Mouse (Mus musculus): ENCODE measurements at regions not wholly inside any gene's neighbourhood (a gene's known extent, or its start where the extent isn't known, plus 50 kb on each side); places are given as distances from the start of the nearest gene placed in this dataset.

- H3K27me3 ChIP-seq, result no peaks in the 10 kb centered on the region
- H3K4me1 ChIP-seq (replicated peaks), result peaks cover 6% of the 10 kb centered on the region; the same call in 1 of the 2 replicates
- no peak overlapping the region for H3K27ac ChIP-seq
- 77% methylated on average over 3 of the region's 3 CpGs for WGBS
- H3K9me3 ChIP-seq, result no peaks in the 10 kb centered on the region
- H3K9ac ChIP-seq (replicated peaks), result no peak overlapping the region
- H3K36me3 ChIP-seq, result no peaks in the 10 kb centered on the region
- H3K4me3 ChIP-seq (replicated peaks), result no peak overlapping the region
- no peak overlapping the region for H3K4me2 ChIP-seq
- no peak for ATAC-seq (ENCODE audit: insufficient number of reproducible peaks, insufficient read depth, low FRiP score, low TSS enrichment, low read depth)
These were observed 74.1 kb upstream of the Slc22a23 start for GRCm38 (mm10) chr13:34419061-34419460.

- Histone ChIP-seq H3K4me1 (replicated peaks) (peaks cover 6% of the 10 kb centered on the region; the same call in 1 of the 2 replicates), H3K36me3 (no peaks in the 10 kb centered on the region), H3K4me3 (replicated peaks) (no peak overlapping the region), H3K4me2 (no peak overlapping the region), H3K9ac (replicated peaks) (no peak overlapping the region), H3K27me3 (no peaks in the 10 kb centered on the region), H3K9me3 (no peaks in the 10 kb centered on the region), H3K27ac (no peak overlapping the region)
- WGBS, result 76% methylated on average over 2 of the region's 2 CpGs
- no peak for ATAC-seq (ENCODE audit: insufficient number of reproducible peaks, insufficient read depth, low FRiP score, low TSS enrichment, low read depth)
These were observed 71.6 kb upstream of the Slc22a23 start for GRCm38 (mm10) chr13:34416603-34417002.

- Histone ChIP-seq H3K4me2 (no peak overlapping the region), H3K36me3 (no peaks in the 10 kb centered on the region), H3K4me3 (replicated peaks) (no peak overlapping the region), H3K4me1 (replicated peaks) (no peaks in the 10 kb centered on the region), H3K9me3 (no peaks in the 10 kb centered on the region), H3K27me3 (no peaks in the 10 kb centered on the region), H3K9ac (replicated peaks) (no peak overlapping the region), H3K27ac (no peak overlapping the region)
- WGBS, result 87% methylated on average over 2 of the region's 2 CpGs
- no peak for ATAC-seq (ENCODE audit: insufficient number of reproducible peaks, insufficient read depth, low FRiP score, low TSS enrichment, low read depth)
These were observed 69.6 kb upstream of the Slc22a23 start for GRCm38 (mm10) chr13:34414533-34414932.

- ATAC-seq (ENCODE audit: insufficient number of reproducible peaks, insufficient read depth, low FRiP score, low TSS enrichment, low read depth), result no peak
- 11% methylated on average over 2 of the region's 2 CpGs for WGBS
- Histone ChIP-seq H3K9ac (replicated peaks) (no peak overlapping the region), H3K36me3 (no peaks in the 10 kb centered on the region), H3K27ac (peak overlapping the region; percentile 25; the same call in 1 of the 2 replicates), H3K4me1 (replicated peaks) (peaks cover 10% of the 10 kb centered on the region), H3K27me3 (no peaks in the 10 kb centered on the region), H3K9me3 (no peaks in the 10 kb centered on the region), H3K4me2 (no peak overlapping the region), H3K4me3 (replicated peaks) (no peak overlapping the region)
These were observed 63.7 kb upstream of the Slc22a23 start for GRCm38 (mm10) chr13:34408669-34409055.

DNA sequence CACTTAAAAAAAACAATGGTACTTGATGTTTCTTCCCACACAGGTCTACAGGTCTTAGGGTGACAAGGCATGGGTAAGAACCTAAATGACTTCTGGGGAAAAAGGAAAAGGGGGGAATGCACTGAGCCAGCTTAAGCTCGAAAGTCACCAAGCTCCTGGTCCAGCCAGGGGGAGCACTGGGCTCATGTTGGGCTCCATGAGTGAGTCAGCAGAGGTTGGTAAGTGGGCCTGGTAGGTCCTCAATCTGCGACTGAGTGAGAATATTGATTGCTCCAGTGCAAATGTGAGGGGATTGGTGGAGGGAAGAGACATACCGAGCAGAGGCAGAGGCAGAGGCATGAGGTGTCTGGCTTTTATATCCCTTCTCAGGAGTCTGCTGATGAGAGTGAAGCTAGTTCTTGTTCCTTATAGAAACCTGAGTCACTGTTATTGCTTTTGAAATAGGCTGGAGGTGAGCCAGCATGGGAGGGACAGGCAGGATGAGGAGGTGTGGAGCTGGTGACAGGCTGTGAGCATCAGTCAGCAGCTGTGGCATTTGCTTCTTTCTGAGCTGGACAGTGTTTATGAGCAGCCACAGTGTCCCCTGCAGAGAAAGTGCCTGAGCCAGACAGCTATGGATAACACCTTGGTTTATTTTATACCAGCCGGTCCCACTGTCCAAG, 63.2 kb upstream of the Slc22a23 start:
- ATAC-seq (ENCODE audit: insufficient number of reproducible peaks, insufficient read depth, low FRiP score, low TSS enrichment, low read depth), result no peak
- H3K27me3 ChIP-seq, result no peaks in the 10 kb centered on the region
- peak overlapping the region; percentile 25; the same call in 1 of the 2 replicates for H3K27ac ChIP-seq
- H3K4me3 ChIP-seq (replicated peaks), result no peak overlapping the region
- H3K4me1 ChIP-seq (replicated peaks), result peaks cover 10% of the 10 kb centered on the region
- H3K36me3 ChIP-seq, result no peaks in the 10 kb centered on the region
- WGBS, result 39% methylated on average over 4 of the region's 4 CpGs
- H3K9me3 ChIP-seq, result no peaks in the 10 kb centered on the region
- H3K4me2 ChIP-seq, result no peak overlapping the region
- H3K9ac ChIP-seq (replicated peaks), result no peak overlapping the region

DNA sequence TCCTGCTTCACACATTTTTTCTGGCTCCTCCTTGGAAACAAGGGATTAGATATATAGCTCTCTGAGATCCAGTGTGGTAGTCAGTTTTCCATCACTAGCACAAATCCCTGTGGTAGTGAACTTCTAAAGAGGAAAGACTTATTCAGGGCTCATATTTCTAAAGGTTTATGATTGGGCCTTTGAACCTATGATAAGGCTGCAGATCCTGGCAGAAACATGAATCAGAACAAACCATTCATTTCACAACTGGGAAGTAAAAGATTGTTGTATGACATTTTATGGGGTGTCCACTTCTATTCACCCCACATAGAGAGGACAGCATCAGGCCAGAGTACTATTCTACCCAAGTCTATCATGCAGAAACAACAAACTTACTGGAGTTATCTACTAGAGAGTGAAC, 61.3 kb upstream of the Slc22a23 start:
- no peak for ATAC-seq (ENCODE audit: insufficient number of reproducible peaks, insufficient read depth, low FRiP score, low TSS enrichment, low read depth)
- no peaks in the 10 kb centered on the region for H3K36me3 ChIP-seq
- no peak overlapping the region for H3K4me2 ChIP-seq
- no peak overlapping the region for H3K9ac ChIP-seq (replicated peaks)
- no peaks in the 10 kb centered on the region for H3K27me3 ChIP-seq
- H3K9me3 ChIP-seq, result no peaks in the 10 kb centered on the region
- peaks cover 10% of the 10 kb centered on the region for H3K4me1 ChIP-seq (replicated peaks)
- H3K4me3 ChIP-seq (replicated peaks), result no peak overlapping the region
- H3K27ac ChIP-seq, result no peak overlapping the region

DNA sequence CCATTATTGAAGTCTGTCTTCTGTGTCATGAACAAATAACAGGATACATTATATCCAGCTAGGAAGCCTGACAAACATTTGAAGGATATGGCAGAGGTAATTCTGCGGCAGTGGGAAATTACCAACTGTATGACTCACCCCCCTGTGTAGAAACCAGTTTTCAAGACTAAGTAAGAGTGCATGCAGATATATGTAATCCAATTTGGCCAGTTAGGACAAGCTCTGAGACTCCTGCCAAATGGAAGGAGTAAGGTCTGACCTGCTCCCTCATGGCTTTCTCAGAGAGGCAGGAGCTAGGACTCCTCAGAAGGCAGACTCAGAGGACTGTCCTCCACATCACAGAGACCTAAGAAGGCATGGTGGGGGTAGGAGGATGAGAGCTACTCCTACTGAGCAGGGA, 57.6 kb upstream of the Slc22a23 start:
- ATAC-seq (ENCODE audit: insufficient number of reproducible peaks, insufficient read depth, low FRiP score, low TSS enrichment, low read depth), result no peak
- Histone ChIP-seq H3K27ac (no peak overlapping the region), H3K4me3 (replicated peaks) (no peak overlapping the region), H3K4me1 (replicated peaks) (peaks cover 16% of the 10 kb centered on the region), H3K9ac (replicated peaks) (no peak overlapping the region), H3K9me3 (no peaks in the 10 kb centered on the region), H3K36me3 (no peaks in the 10 kb centered on the region), H3K4me2 (no peak overlapping the region), H3K27me3 (no peaks in the 10 kb centered on the region)
- 78% methylated on average over 1 of the region's 1 CpGs for WGBS

GRCm38 (mm10) chr13:34401031-34401430, 56.0 kb upstream of the Slc22a23 start:
- no peaks in the 10 kb centered on the region for H3K36me3 ChIP-seq
- H3K4me2 ChIP-seq, result no peak overlapping the region
- peaks cover 16% of the 10 kb centered on the region for H3K4me1 ChIP-seq (replicated peaks)
- WGBS, result 72% methylated on average over 2 of the region's 2 CpGs
- ATAC-seq (ENCODE audit: insufficient number of reproducible peaks, insufficient read depth, low FRiP score, low TSS enrichment, low read depth), result no peak
- H3K4me3 ChIP-seq (replicated peaks), result no peak overlapping the region
- no peak overlapping the region for H3K9ac ChIP-seq (replicated peaks)
- no peaks in the 10 kb centered on the region for H3K27me3 ChIP-seq
- H3K27ac ChIP-seq, result no peak overlapping the region
- no peaks in the 10 kb centered on the region for H3K9me3 ChIP-seq

GRCm38 (mm10) chr13:34398847-34399246, 53.9 kb upstream of the Slc22a23 start:
- no peak overlapping the region for H3K4me3 ChIP-seq (replicated peaks)
- no peak for ATAC-seq (ENCODE audit: insufficient number of reproducible peaks, insufficient read depth, low FRiP score, low TSS enrichment, low read depth)
- peaks cover 23% of the 10 kb centered on the region for H3K4me1 ChIP-seq (replicated peaks)
- no peaks in the 10 kb centered on the region for H3K27me3 ChIP-seq
- no peak overlapping the region for H3K27ac ChIP-seq
- H3K9me3 ChIP-seq, result no peaks in the 10 kb centered on the region
- H3K4me2 ChIP-seq, result no peak overlapping the region
- 47% methylated on average over 3 of the region's 3 CpGs for WGBS
- H3K36me3 ChIP-seq, result no peaks in the 10 kb centered on the region
- H3K9ac ChIP-seq (replicated peaks), result no peak overlapping the region

DNA sequence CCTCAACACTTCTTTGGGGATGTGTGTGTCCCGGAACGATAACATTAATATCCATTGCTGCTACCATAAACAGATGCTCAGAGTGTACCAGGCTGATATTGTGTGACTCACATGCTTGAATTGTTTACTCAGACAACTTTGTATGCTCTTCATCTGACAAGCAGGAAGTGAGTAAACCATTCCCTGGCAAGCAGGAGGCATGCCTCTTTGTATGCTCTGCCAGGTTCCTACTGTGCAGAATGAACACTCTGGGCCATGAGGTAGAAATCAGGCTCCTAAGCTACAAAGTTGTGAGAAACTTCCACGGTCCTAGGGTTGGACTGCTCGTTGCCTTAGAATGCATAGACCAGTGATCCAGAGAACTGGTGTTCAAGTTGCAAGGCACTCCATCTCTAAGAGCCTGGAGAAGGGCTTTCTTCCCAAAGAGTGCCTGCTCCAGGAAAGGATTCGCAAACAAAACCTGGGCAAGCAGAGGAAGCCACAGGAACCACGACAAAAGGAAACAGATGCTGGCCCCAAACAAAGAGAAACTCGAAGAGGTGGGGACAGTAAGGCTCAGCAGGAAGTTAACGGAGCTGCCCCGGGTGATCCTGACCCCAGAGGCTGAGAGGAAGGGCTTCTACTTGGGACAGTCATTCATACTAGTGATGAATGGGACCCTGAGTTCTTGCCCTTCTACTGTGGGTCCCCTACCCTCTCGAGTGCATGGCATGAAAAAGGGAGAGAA, 53.2 kb upstream of the Slc22a23 start:
- no peak overlapping the region for H3K4me3 ChIP-seq (replicated peaks)
- H3K36me3 ChIP-seq, result no peaks in the 10 kb centered on the region
- no peak overlapping the region for H3K27ac ChIP-seq
- H3K27me3 ChIP-seq, result no peaks in the 10 kb centered on the region
- H3K9ac ChIP-seq (replicated peaks), result no peak overlapping the region
- 43% methylated on average over 10 of the region's 10 CpGs for WGBS
- no peak for ATAC-seq (ENCODE audit: insufficient number of reproducible peaks, insufficient read depth, low FRiP score, low TSS enrichment, low read depth)
- no peak overlapping the region for H3K4me2 ChIP-seq
- H3K4me1 ChIP-seq (replicated peaks), result peaks cover 23% of the 10 kb centered on the region
- H3K9me3 ChIP-seq, result no peaks in the 10 kb centered on the region

DNA sequence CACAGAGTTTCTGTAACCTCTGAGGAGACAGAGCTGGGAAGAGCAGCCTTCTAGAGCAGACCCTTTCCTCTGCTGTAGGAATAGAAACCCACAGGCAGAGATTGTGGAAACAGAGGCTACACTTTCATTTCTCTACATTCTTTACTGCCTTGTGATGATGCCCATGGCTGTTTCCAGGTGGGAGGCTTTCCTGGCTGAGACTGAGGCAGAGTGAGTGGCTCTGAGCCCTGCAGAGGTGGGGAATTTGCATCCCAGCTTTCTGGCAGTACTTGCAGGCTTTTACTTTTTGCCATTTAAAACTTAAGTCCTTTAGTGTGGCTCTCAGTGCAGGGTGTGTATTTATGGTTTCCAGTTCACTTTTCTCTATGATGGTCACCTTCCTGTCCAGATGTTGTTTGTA, 50.5 kb upstream of the Slc22a23 start:
- no peak for ATAC-seq (ENCODE audit: insufficient number of reproducible peaks, insufficient read depth, low FRiP score, low TSS enrichment, low read depth)
- Histone ChIP-seq H3K9ac (replicated peaks) (no peak overlapping the region), H3K27me3 (no peaks in the 10 kb centered on the region), H3K4me3 (replicated peaks) (no peak overlapping the region), H3K9me3 (no peaks in the 10 kb centered on the region), H3K4me1 (replicated peaks) (peaks cover 23% of the 10 kb centered on the region), H3K4me2 (no peak overlapping the region), H3K27ac (no peak overlapping the region), H3K36me3 (no peaks in the 10 kb centered on the region)

DNA sequence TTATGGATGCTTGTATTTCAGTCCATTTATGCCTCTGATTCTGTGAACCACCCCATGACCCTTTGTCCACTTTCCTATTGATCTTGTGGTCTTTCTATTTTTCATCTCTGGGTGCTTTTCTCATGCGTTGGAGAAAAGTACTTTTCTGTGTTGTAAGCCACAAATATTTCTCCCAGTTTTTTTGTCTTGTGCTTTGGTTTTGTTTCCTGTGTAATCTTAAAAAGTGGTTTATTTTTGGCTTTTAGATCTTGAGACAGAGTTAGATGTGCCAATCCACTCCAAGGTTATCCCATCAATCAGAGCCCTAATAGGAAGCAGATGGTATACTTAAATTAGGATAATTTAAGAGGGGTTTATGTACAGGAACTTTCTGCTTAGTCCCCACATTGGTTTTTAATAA, 50.0 kb upstream of the Slc22a23 start:
- no peak overlapping the region for H3K9ac ChIP-seq (replicated peaks)
- 52% methylated on average over 1 of the region's 1 CpGs for WGBS
- no peak for ATAC-seq (ENCODE audit: insufficient number of reproducible peaks, insufficient read depth, low FRiP score, low TSS enrichment, low read depth)
- no peaks in the 10 kb centered on the region for H3K9me3 ChIP-seq
- no peaks in the 10 kb centered on the region for H3K27me3 ChIP-seq
- H3K4me2 ChIP-seq, result no peak overlapping the region
- no peak overlapping the region for H3K4me3 ChIP-seq (replicated peaks)
- H3K27ac ChIP-seq, result no peak overlapping the region
- peaks cover 23% of the 10 kb centered on the region for H3K4me1 ChIP-seq (replicated peaks)
- H3K36me3 ChIP-seq, result no peaks in the 10 kb centered on the region

Data from limb, embryonic 12.5 days (tissue).